Mouse (Mus musculus): ENCODE measurements around the gene Gp2.

Gene Gp2

GRCm38 (mm10) chr7:119459185-119459584 is at the start of gene Gp2:
Gene Gp2, minus strand, starts transcription at chr7:119459285.
- DNase-seq (ENCODE audit: low read depth in 2 of 2, low spot score in 2 of 2) = no peak

GRCm38 (mm10) chr7:119490041-119490780 is 31.1 kb upstream of the Gp2 start:
- DNase-seq (ENCODE audit: low read depth in 2 of 2, low spot score in 2 of 2) = no peak

- no peak for DNase-seq (ENCODE audit: low read depth in 2 of 2, low spot score in 2 of 2)
These were observed 27.6 kb upstream of the Gp2 start for GRCm38 (mm10) chr7:119486683-119487082.

- DNase-seq (ENCODE audit: low read depth in 2 of 2, low spot score in 2 of 2) = no peak
These were observed 25.1 kb upstream of the Gp2 start for GRCm38 (mm10) chr7:119484154-119484553.

DNA sequence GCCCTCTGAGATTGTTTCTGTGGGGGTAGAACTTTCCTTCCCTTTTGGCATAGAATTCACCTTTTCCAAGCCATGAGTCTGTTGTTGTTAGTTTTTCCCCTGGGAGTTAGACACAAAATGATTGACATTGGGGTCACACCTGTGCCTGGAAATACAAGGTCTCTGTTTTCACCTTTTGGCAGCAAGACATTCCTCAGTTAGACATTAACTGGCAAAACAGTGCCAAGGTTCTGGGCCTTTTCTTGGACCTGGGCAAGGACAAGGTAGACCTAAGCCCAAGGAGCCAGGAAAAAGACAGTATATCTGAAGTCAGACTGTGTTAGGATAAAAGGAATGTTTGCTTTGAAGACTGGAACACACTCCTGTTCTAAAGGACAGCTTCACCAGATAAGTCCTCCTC is 20.2 kb upstream of the Gp2 start, which contains the start of gene Umod:
Umod (minus strand) TSS at position 27 of the 400 bp plus-strand sequence.
- DNase-seq (ENCODE audit: low read depth in 2 of 2, low spot score in 2 of 2) = no peak

DNA sequence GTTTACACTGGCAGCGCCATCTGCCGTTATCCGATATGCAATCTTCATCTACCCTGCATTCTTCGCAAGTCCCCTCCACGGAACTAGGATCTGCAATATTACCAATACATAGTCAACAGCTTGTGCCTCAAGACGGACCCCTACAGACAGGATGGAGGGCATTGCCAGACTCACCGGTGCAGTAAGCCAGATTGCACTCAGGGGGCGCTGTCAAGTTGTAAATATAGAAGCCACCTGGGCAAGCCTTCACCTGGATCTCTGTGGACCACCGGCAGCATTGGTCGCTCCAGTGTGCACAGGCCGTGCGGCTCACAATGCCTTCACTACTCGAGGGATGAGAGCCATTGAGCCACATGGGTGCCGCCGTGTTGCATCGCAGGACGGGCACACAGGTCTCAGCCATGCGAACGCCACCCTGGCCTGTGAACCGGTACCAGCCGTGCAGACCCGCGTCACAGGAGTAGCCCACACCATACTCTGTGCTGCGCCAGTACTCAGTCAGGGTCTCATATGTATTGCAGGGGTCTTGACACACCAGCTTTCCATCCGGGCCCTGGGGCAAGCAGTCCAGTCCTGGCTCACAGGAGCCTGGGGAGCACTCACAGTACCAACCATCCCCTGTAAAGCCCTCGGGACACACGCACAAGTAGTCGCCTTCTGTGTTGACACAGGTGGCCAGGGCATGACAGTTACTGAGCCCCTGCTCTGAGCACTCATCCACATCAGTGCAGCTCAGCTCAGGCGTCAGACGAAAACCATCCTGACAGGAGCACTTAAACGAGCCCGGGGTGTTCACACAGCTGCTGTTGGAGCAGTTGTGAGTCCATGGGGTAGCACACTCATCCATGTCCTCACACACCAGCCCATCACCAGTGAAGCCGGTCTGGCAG is 17.7 kb upstream of the Gp2 start:
- no peak for DNase-seq (ENCODE audit: low read depth in 2 of 2, low spot score in 2 of 2)

GRCm38 (mm10) chr7:119454192-119454591 is 4.9 kb downstream of the Gp2 start:
- DNase-seq (ENCODE audit: low read depth in 2 of 2, low spot score in 2 of 2) = no peak

GRCm38 (mm10) chr7:119443849-119444248 is 15.2 kb downstream of the Gp2 start:
- no peak for DNase-seq (ENCODE audit: low read depth in 2 of 2, low spot score in 2 of 2)

- no peak for DNase-seq (ENCODE audit: low read depth in 2 of 2, low spot score in 2 of 2)
These were observed 17.1 kb downstream of the Gp2 start for GRCm38 (mm10) chr7:119441938-119442337.

DNA sequence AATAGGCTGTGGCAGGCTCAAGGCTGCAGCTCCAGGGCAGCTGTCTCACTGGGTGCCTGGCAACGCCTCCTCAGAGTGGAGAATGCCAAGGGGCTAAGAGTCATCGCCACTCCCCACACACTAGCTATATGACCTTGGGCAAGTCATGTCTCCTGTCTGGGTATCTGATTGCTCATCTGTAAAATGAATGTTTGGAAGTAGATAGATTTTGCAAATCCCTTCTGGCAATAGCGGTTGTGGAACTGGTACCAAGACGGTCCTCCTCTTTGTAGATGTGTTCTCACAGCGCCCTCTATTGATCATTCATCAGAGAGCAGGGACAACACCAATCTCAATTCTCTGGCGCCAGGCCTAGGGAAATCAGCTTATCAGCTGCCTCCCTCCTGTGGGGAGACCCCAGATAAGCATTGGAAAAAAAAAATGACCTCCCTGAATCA is 31.9 kb downstream of the Gp2 start:
- no peak for DNase-seq (ENCODE audit: low read depth in 2 of 2, low spot score in 2 of 2)

- no peak for DNase-seq (ENCODE audit: low read depth in 2 of 2, low spot score in 2 of 2)
These were observed 38.4 kb downstream of the Gp2 start for GRCm38 (mm10) chr7:119420730-119421129.

GRCm38 (mm10) chr7:119418523-119418922 is 40.6 kb downstream of the Gp2 start:
- no peak for DNase-seq (ENCODE audit: low read depth in 2 of 2, low spot score in 2 of 2)

GRCm38 (mm10) chr7:119394050-119394732 is 64.9 kb downstream of the Gp2 start:
- no peak for DNase-seq (ENCODE audit: low read depth in 2 of 2, low spot score in 2 of 2)

Data from CD8-positive naive resting alpha-beta T cell, adult 2 months (primary cell).